Mouse (Mus musculus): ENCODE measurements around the gene Ptbp3. TPM values are rescaled to one million over a fixed set of nuclear protein-coding genes. Genes with fewer than 3 reads are reported as not detected.
"Not testable (repeated sequence)": the region's sequence is repeated elsewhere in the genome, so short reads cannot be mapped to it uniquely, and the experiment has no call there.

Gene Ptbp3
- total and polyA plus RNA-seq, 2 experiments from 2014 or later: 13.2 to 29.2 TPM

GRCm38 (mm10) chr4:59569538-59569937 is 20.4 kb upstream of the Ptbp3 start:
- peak; percentile 93 for DNase-seq (ENCODE audit: low spot score)
- Histone ChIP-seq H3K36me3 (ENCODE audit: insufficient read depth, low read length) (no peaks in the 10 kb centered on the region), H3K9me3 (ENCODE audit: low read length) (peaks cover 4% of the 10 kb centered on the region; the same call in 1 of the 2 replicates), H3K4me2 (ENCODE audit: low read depth, low read length) (no peak overlapping the region), H3K27me3 (ENCODE audit: insufficient read depth, low read length) (no peaks in the 10 kb centered on the region), H3K27ac (no peak overlapping the region), H3K9ac (replicated peaks; ENCODE audit: low read length) (no peak overlapping the region), H3K4me3 (ENCODE audit: low read length) (no peak overlapping the region), H3K4me1 (ENCODE audit: insufficient read depth, low read length) (no peaks in the 10 kb centered on the region)
- TF ChIP-seq CTCF (IDR thresholded peaks at IDR 0.05; ENCODE audit: low read depth): peak; percentile 87
- 2% methylated on average over 7 of the region's 7 CpGs for WGBS
- peak; percentile 67; the same call in 1 of the 2 replicates for ATAC-seq

DNA sequence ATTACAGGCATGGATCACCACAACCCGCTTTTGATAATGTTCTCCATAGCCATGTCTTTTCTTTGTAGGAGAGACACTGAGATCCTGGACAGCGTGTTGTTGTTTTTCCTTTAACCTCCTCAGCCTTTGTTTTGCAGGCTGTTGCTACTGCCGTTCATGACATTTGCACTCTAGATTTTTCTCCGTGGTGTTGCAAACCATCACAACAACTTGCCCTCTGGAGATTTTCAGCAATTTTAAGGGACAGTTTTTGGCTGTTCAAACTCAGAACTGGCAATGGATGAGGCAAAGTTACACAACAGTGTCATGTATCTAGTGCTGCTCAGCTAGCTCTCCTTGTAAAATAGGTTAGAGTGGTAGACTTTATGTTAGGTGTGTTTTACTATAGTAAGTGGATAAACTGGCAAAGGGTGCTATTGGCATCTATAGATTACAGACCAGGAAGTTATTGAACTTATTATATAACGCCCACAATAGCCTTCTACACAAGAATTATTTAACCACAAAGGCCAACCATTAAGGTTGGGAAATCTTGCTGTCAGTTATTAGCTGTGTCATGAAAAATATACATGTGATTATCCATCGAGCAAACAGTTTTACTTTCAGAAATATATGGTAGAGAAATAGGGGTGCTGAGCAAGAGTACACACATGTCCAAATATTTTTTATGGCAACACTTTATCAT is 18.6 kb upstream of the Ptbp3 start:
- H3K9ac ChIP-seq (replicated peaks; ENCODE audit: low read length): no peak overlapping the region
- H3K4me2 ChIP-seq (ENCODE audit: low read depth, low read length): no peak overlapping the region
- H3K9me3 ChIP-seq (ENCODE audit: low read length): peaks cover 4% of the 10 kb centered on the region; the same call in 1 of the 2 replicates
- H3K27ac ChIP-seq: no peak overlapping the region
- no peak for DNase-seq (ENCODE audit: low spot score)
- no peaks in the 10 kb centered on the region for H3K36me3 ChIP-seq (ENCODE audit: insufficient read depth, low read length)
- no peak overlapping the region for H3K4me3 ChIP-seq (ENCODE audit: low read length)
- H3K27me3 ChIP-seq (ENCODE audit: insufficient read depth, low read length): no peaks in the 10 kb centered on the region
- ATAC-seq: no peak
- WGBS: 77% methylated on average over 6 of the region's 6 CpGs
- no peak for TF ChIP-seq CTCF (IDR thresholded peaks at IDR 0.05; ENCODE audit: low read depth)
- H3K4me1 ChIP-seq (ENCODE audit: insufficient read depth, low read length): no peaks in the 10 kb centered on the region

DNA sequence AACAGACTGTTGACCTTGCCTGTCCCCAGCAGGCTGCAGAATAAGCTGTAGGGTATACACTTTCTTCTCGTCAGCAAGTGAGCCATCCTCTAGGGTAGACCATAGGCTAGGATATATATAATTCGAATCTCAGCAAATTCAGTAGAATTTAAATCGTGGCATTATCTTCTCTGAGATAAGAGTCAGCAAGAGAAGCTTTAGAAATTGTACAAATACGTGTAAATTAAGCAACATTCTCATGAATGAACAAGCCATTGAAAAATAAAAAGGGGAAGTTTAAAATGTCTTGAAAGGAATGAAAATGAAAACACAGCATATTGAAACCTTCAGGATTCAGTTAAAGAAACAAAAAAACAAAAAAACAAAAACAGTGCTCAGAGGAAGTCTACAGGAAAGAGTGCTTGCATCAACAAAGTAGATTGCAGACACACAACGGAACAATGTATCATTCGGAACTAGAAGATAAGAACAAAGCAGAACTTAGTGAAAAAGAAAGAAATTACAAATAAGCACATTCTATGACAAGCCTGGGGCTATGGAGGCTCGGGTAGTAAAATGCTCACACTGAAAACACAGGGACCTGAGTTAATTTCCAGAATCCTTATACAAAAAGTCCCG is 16.5 kb upstream of the Ptbp3 start:
- DNase-seq (ENCODE audit: low spot score) (no peak), ATAC-seq (no peak)
- 76% methylated on average over 8 of the region's 8 CpGs for WGBS
- H3K27me3 ChIP-seq (ENCODE audit: insufficient read depth, low read length): no peaks in the 10 kb centered on the region
- no peak overlapping the region for H3K4me2 ChIP-seq (ENCODE audit: low read depth, low read length)
- no peak overlapping the region for H3K27ac ChIP-seq
- no peaks in the 10 kb centered on the region for H3K36me3 ChIP-seq (ENCODE audit: insufficient read depth, low read length)
- peaks cover 4% of the 10 kb centered on the region; the same call in 1 of the 2 replicates for H3K9me3 ChIP-seq (ENCODE audit: low read length)
- H3K4me3 ChIP-seq (ENCODE audit: low read length): no peak overlapping the region
- no peak for TF ChIP-seq CTCF (IDR thresholded peaks at IDR 0.05; ENCODE audit: low read depth)
- H3K9ac ChIP-seq (replicated peaks; ENCODE audit: low read length): no peak overlapping the region
- H3K4me1 ChIP-seq (ENCODE audit: insufficient read depth, low read length): no peaks in the 10 kb centered on the region

- WGBS: 81% methylated on average over 3 of the region's 3 CpGs
- ATAC-seq: no peak
These were observed 15.0 kb upstream of the Ptbp3 start for GRCm38 (mm10) chr4:59564128-59564527.

DNA sequence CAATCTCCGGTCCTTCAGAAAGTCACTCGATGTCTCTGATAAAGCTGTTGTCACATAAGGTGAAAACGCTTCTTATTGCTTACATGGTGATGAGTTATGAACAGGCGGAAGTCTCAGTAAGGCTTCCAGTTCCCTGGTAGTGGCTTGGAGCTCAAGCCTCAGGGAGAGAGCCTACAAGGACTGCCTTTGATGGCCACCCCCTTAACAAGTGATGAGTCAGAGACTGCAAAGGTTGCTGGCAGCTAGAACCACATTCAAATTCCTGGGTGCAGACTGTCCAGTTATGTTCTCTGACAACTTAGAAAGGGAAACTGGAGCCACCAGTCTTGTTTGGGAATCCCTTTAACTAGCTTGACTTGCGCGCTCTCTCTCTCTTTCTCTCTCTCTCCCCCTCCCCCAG is 11.0 kb upstream of the Ptbp3 start:
- DNase-seq (ENCODE audit: low spot score) (no peak), ATAC-seq (no peak)
- Histone ChIP-seq H3K4me1 (ENCODE audit: insufficient read depth, low read length) (no peaks in the 10 kb centered on the region), H3K9me3 (ENCODE audit: low read length) (no peaks in the 10 kb centered on the region), H3K9ac (replicated peaks; ENCODE audit: low read length) (no peak overlapping the region), H3K36me3 (ENCODE audit: insufficient read depth, low read length) (no peaks in the 10 kb centered on the region), H3K4me2 (ENCODE audit: low read depth, low read length) (no peak overlapping the region), H3K4me3 (ENCODE audit: low read length) (no peak overlapping the region), H3K27me3 (ENCODE audit: insufficient read depth, low read length) (no peaks in the 10 kb centered on the region), H3K27ac (no peak overlapping the region)
- TF ChIP-seq CTCF (IDR thresholded peaks at IDR 0.05; ENCODE audit: low read depth): no peak
- 91% methylated on average over 6 of the region's 6 CpGs for WGBS

More at GRCm38 (mm10) chr4:59564128-59564527, 15.0 kb upstream of the Ptbp3 start:
- H3K4me2 ChIP-seq (ENCODE audit: low read depth, low read length): no peak overlapping the region
- H3K4me3 ChIP-seq (ENCODE audit: low read length): no peak overlapping the region
- no peak overlapping the region for H3K9ac ChIP-seq (replicated peaks; ENCODE audit: low read length)
- no peak for TF ChIP-seq CTCF (IDR thresholded peaks at IDR 0.05; ENCODE audit: low read depth)
- H3K27ac ChIP-seq: no peak overlapping the region
- H3K27me3 ChIP-seq (ENCODE audit: insufficient read depth, low read length): no peaks in the 10 kb centered on the region
- H3K36me3 ChIP-seq (ENCODE audit: insufficient read depth, low read length): no peaks in the 10 kb centered on the region
- DNase-seq (ENCODE audit: low spot score): no peak
- H3K9me3 ChIP-seq (ENCODE audit: low read length): peaks cover 4% of the 10 kb centered on the region; the same call in 1 of the 2 replicates
- H3K4me1 ChIP-seq (ENCODE audit: insufficient read depth, low read length): no peaks in the 10 kb centered on the region

DNA sequence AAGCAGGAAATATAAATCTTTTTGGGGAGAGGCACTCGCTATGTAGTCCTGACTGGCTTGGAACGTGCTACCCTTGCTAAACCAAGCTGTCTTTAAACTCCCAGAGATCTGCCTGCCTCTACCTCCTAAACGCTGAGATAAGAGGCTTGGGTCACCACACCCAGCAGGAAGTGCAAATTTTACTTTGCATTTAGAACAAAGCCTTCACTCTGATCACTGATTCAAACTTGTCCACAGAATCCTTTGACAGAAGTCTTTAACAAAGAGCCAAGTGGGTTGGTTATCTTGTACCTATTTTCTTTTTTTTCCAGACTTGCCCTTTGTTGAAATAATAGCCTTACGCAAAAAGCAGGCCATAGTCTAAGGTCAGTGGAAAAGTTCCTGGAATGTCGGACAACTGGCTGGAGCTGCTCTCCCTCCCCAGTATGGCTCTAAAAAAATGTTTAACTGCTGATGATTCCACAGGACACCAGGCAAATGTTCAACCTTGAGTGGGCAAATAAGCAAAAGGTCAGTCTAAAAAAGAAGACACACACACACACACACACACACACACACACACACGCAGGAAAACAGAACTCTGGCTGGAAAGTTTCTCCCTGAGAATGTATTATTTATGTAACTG is 9.0 kb upstream of the Ptbp3 start:
- 68% methylated on average over 6 of the region's 6 CpGs for WGBS
- no peaks in the 10 kb centered on the region for H3K27me3 ChIP-seq (ENCODE audit: insufficient read depth, low read length)
- H3K36me3 ChIP-seq (ENCODE audit: insufficient read depth, low read length): no peaks in the 10 kb centered on the region
- TF ChIP-seq CTCF (IDR thresholded peaks at IDR 0.05; ENCODE audit: low read depth): no peak
- no peak overlapping the region for H3K9ac ChIP-seq (replicated peaks; ENCODE audit: low read length)
- no peaks in the 10 kb centered on the region for H3K9me3 ChIP-seq (ENCODE audit: low read length)
- no peak overlapping the region for H3K27ac ChIP-seq
- DNase-seq (ENCODE audit: low spot score) (no peak), ATAC-seq (no peak)
- H3K4me1 ChIP-seq (ENCODE audit: insufficient read depth, low read length): no peaks in the 10 kb centered on the region
- H3K4me3 ChIP-seq (ENCODE audit: low read length): no peak overlapping the region
- no peak overlapping the region for H3K4me2 ChIP-seq (ENCODE audit: low read depth, low read length)

DNA sequence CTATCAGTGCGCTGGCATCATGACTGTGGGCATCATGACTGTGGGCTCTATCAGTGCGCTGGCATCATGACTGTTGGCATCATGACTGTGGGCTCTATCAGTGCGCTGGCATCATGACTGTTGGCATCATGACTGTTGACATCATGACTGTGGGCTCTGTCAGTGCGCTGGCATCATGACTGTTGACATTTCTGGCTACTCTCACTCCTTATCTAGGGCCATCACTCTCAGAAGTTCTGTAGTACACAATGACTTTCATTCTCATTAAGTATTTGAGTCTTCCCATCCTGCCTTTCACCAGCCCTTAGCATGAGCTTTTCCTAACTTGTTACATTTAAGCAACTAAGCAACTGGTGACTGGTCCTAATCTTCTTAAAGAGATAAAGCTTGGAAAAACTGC is 8.2 kb upstream of the Ptbp3 start:
- not testable (repeated sequence) for DNase-seq (ENCODE audit: low spot score); H3K9me3 ChIP-seq (ENCODE audit: low read length); H3K36me3 ChIP-seq (ENCODE audit: insufficient read depth, low read length); H3K4me3 ChIP-seq (ENCODE audit: low read length); ATAC-seq; H3K27me3 ChIP-seq (ENCODE audit: insufficient read depth, low read length); H3K27ac ChIP-seq; H3K9ac ChIP-seq (replicated peaks; ENCODE audit: low read length); H3K4me1 ChIP-seq (ENCODE audit: insufficient read depth, low read length); H3K4me2 ChIP-seq (ENCODE audit: low read depth, low read length)
- WGBS: 93% methylated on average over 4 of the region's 4 CpGs
